Mouse (Mus musculus): ENCODE data around the gene Inpp5k.

GRCm38 (mm10) chr11:75649155-75649561 lies 18.4 kb downstream of the Inpp5k start:
- TF ChIP-seq POLR2A (IDR thresholded peaks at IDR 0.05; ENCODE audit: low read depth, low read length) (no peak), CTCF (IDR thresholded peaks at IDR 0.05; ENCODE audit: borderline replicate concordance, insufficient read depth, low read length) (no peak)
